ENCODE assay signal across 21 mouse cellular contexts in genomic region chr11:55867141-55867540, GRCm38 (mm10).
A peak's percentile ranks its signal among the peaks of the same experiment; 100 is the strongest.
DNase-seq lines count a peak whose midpoint lies in the region; ATAC-seq and TF ChIP-seq lines count a peak whose summit lies in the region.
"Had no signal": no experiment of that assay in that cellular context is flagged by ENCODE, and none has a peak within 500 bp of the region (broad histone marks: within the 10 kb centered on the region; RNA-seq: fewer than 3 reads in every experiment).

No protein-coding gene starts in this region.

- no peak overlapping the region for H3K9ac ChIP-seq in lung, embryonic 14.5 days
- H3K9ac ChIP-seq in lung, postnatal 0 days (replicated peaks; ENCODE audit: low read depth), result no peak overlapping the region
- H3K9ac ChIP-seq: embryonic facial prominence, embryonic 12.5 days; forebrain, embryonic 13.5 days; forebrain, embryonic 15.5 days had no signal

- no peaks in the 10 kb centered on the region for H3K36me3 ChIP-seq in lung, embryonic 14.5 days (ENCODE audit: insufficient read depth)
- no peaks in the 10 kb centered on the region for H3K36me3 ChIP-seq in lung, postnatal 0 days (ENCODE audit: insufficient read depth, low read length)
- H3K36me3 ChIP-seq in kidney, adult 2 months (ENCODE audit: control insufficient read depth, insufficient read depth, low read length), result no peaks in the 10 kb centered on the region
- H3K36me3 ChIP-seq: embryonic facial prominence, embryonic 10.5 days; embryonic facial prominence, embryonic 12.5 days; forebrain, embryonic 15.5 days had no signal

- no peaks in the 10 kb centered on the region for H3K4me1 ChIP-seq in lung, embryonic 14.5 days (ENCODE audit: insufficient read depth)
- no peaks in the 10 kb centered on the region for H3K4me1 ChIP-seq in lung, postnatal 0 days (ENCODE audit: insufficient read depth, low read depth, low read length)
- H3K4me1 ChIP-seq in kidney, adult 2 months (ENCODE audit: control insufficient read depth, insufficient read depth, low read length), result no peaks in the 10 kb centered on the region
- H3K4me1 ChIP-seq: embryonic facial prominence, embryonic 10.5 days; embryonic facial prominence, embryonic 12.5 days; forebrain, embryonic 13.5 days; forebrain, embryonic 15.5 days had no signal

- no peak overlapping the region for H3K4me3 ChIP-seq in lung, embryonic 14.5 days (ENCODE audit: low read depth, low read length)
- no peak overlapping the region for H3K4me3 ChIP-seq in lung, postnatal 0 days (ENCODE audit: low read depth, low read length)
- no peak overlapping the region for H3K4me3 ChIP-seq in kidney, adult 2 months (ENCODE audit: insufficient read depth, low read depth, low read length)
- H3K4me3 ChIP-seq: embryonic facial prominence, embryonic 10.5 days; embryonic facial prominence, embryonic 12.5 days; forebrain, embryonic 13.5 days; forebrain, embryonic 15.5 days had no signal

- no peaks in the 10 kb centered on the region for H3K27me3 ChIP-seq in lung, embryonic 14.5 days (ENCODE audit: insufficient read depth, low read length)
- no peaks in the 10 kb centered on the region for H3K27me3 ChIP-seq in lung, postnatal 0 days (replicated peaks; ENCODE audit: insufficient read depth, low read length)
- H3K27me3 ChIP-seq in kidney, adult 2 months (replicated peaks; ENCODE audit: control insufficient read depth, insufficient read depth, low read length), result no peaks in the 10 kb centered on the region
- H3K27me3 ChIP-seq: embryonic facial prominence, embryonic 12.5 days; forebrain, embryonic 13.5 days; forebrain, embryonic 15.5 days; Patski had no signal

- 36% methylated on average over 2 of the region's 2 CpGs for WGBS in lung, embryonic 14.5 days
- 44% methylated on average over 2 of the region's 2 CpGs for WGBS in lung, postnatal 0 days
- WGBS in kidney, adult 2 months, result 74% methylated on average over 2 of the region's 2 CpGs

- H3K9me3 ChIP-seq in lung, embryonic 14.5 days (ENCODE audit: low read depth, low read length), result no peaks in the 10 kb centered on the region
- H3K9me3 ChIP-seq in lung, postnatal 0 days (ENCODE audit: low read length), result no peaks in the 10 kb centered on the region
- H3K9me3 ChIP-seq: embryonic facial prominence, embryonic 10.5 days; embryonic facial prominence, embryonic 12.5 days; forebrain, embryonic 13.5 days; forebrain, embryonic 15.5 days had no signal

- no peak overlapping the region for H3K27ac ChIP-seq in lung, embryonic 14.5 days (ENCODE audit: low read depth)
- H3K27ac ChIP-seq in lung, postnatal 0 days (ENCODE audit: low read length), result no peak overlapping the region
- no peak overlapping the region for H3K27ac ChIP-seq in kidney, adult 2 months (ENCODE audit: insufficient read depth, low read depth, low read length)
- H3K27ac ChIP-seq: embryonic facial prominence, embryonic 10.5 days; embryonic facial prominence, embryonic 12.5 days; forebrain, embryonic 13.5 days; forebrain, embryonic 15.5 days had no signal

- no peak for TF ChIP-seq POLR2A in kidney, adult 2 months (IDR thresholded peaks at IDR 0.05; ENCODE audit: low read depth, low read length)

- no peak overlapping the region for H3K4me2 ChIP-seq in lung, embryonic 14.5 days
- H3K4me2 ChIP-seq in lung, postnatal 0 days (replicated peaks; ENCODE audit: low read depth, low read length), result no peak overlapping the region
- H3K4me2 ChIP-seq: embryonic facial prominence, embryonic 12.5 days; forebrain, embryonic 13.5 days; forebrain, embryonic 15.5 days had no signal

- no peak; the same call in 1 of the 2 replicates for ATAC-seq in lung, embryonic 14.5 days (ENCODE audit: insufficient read depth)
- peak; percentile 50; the same call in 1 of the 2 replicates for ATAC-seq in lung, postnatal 0 days
- ATAC-seq: activated CD4-positive, CD25-positive, alpha-beta regulatory T cell, adult 4 months; forebrain, embryonic 13.5 days; forebrain, embryonic 15.5 days; Patski had no signal

- no peak for TF ChIP-seq CTCF in lung, embryonic 14.5 days (IDR thresholded peaks at IDR 0.05; ENCODE audit: low read depth)
- no peak for TF ChIP-seq CTCF in lung, postnatal 0 days (IDR thresholded peaks at IDR 0.05)
- TF ChIP-seq CTCF in kidney, adult 2 months (conservative IDR thresholded peaks at IDR 0.05; ENCODE audit: insufficient read depth, insufficient read length, low read depth, low read length), result no peak

- no peak for TF ChIP-seq EP300 in lung, postnatal 0 days (IDR thresholded peaks at IDR 0.05)

- peak; percentile 43 for DNase-seq in lung, embryonic 14.5 days
- no peak for DNase-seq in lung, postnatal 14 days
- peak; percentile 29 for DNase-seq in lung, postnatal 0 days (ENCODE audit: low spot score)
- DNase-seq in lung, postnatal 4 days, result no peak
- peak; percentile 63 for DNase-seq in 3T3-L1 (ENCODE audit: low read depth, low spot score)
- DNase-seq in lung, postnatal 36 days, result peak; percentile 30
- DNase-seq in kidney, adult 2 months, result no peak
- DNase-seq: adrenal gland, adult 8-10 months; adrenal gland, postnatal 14 days; adrenal gland, postnatal 36 days; cerebellum, adult 11-12 months; cerebellum, adult 2 months; cerebellum, adult 9-10 months; cerebellum, postnatal 10 days; cerebellum, postnatal 25 days had no signal

Comparison
In these comparisons a context has a peak if more than half of its experiments do, and no peak if none do; other contexts are left out.
1. DNase-seq: peak in lung, embryonic 14.5 days (single experiment), lung, postnatal 0 days (single experiment), 3T3-L1 (single experiment) and lung, postnatal 36 days (single experiment); none in lung, postnatal 14 days (single experiment), lung, postnatal 4 days (0 of 2) and kidney, adult 2 months (single experiment).